Mouse (Mus musculus) stomach, embryonic 16.5 days (tissue): ENCODE results near the gene Aes. TPM values are rescaled to one million over a fixed set of nuclear protein-coding genes. Genes with fewer than 3 reads are reported as not detected.

Experiments
- ATAC-seq: fragments of 200-750 bp; cut with Nextera tagmentation; 2 replicates; pipeline ENCODE4 v1.8.0; 2017; ENCODE audit warnings: moderate number of reproducible peaks, moderate TSS enrichment; ENCODE audit not compliant: insufficient read depth, low FRiP score
- H3K27ac ChIP-seq: fragments of 300-500 bp; sonication (generic); 2 replicates; pipeline ENCODE4 v1.5.1; 2014; ENCODE audit warnings: low read length
- H3K27me3 ChIP-seq: fragments of 300-500 bp; sonication (generic); 2 replicates; pipeline ENCODE4 v1.6.1; 2014; ENCODE audit warnings: low read length, control low read depth, mixed read lengths; ENCODE audit not compliant: control insufficient read depth, insufficient read depth
- H3K36me3 ChIP-seq: fragments of 300-500 bp; sonication (generic); 2 replicates; pipeline ENCODE4 v1.6.1; 2014; ENCODE audit warnings: low read length; ENCODE audit not compliant: control insufficient read depth, insufficient read depth
- H3K4me1 ChIP-seq: fragments of 300-500 bp; sonication (generic); 2 replicates; pipeline ENCODE4 v1.6.1; 2014; ENCODE audit warnings: low read length, control low read depth, mixed read lengths; ENCODE audit not compliant: control insufficient read depth, insufficient read depth
- H3K4me2 ChIP-seq: fragments of 300-500 bp; sonication (generic); 2 replicates; pipeline ENCODE4 v1.6.1; 2014; ENCODE audit warnings: low read depth, low read length, mixed read lengths
- H3K4me3 ChIP-seq: fragments of 300-500 bp; sonication (generic); replicated peaks from 2 replicates; pipeline ENCODE4 v1.5.1; 2014; ENCODE audit warnings: mild to moderate bottlenecking, low read length
- H3K9ac ChIP-seq: fragments of 300-500 bp; sonication (generic); 2 replicates; pipeline ENCODE4 v1.6.1; 2014; ENCODE audit warnings: low read length
- H3K9me3 ChIP-seq: fragments of 300-500 bp; sonication (generic); replicated peaks from 2 replicates; pipeline ENCODE4 v1.6.1; 2016; ENCODE audit warnings: low read length, control low read depth; ENCODE audit not compliant: control insufficient read depth
- WGBS: fragments of 180-500 bp; shearing (Covaris S2); extraction: QIAGEN DNeasy Blood & Tissue Kit; methylation state at CpG from one replicate; pipeline ENCODE4 v1.1.7; 2014; 5-methylcytosine and 5-hydroxymethylcytosine counted together
- polyA plus RNA-seq: library from polyadenylated mRNA; unstranded; fragments of >200 nt; fragmentation: Nextera tagmentation; extraction: Ambion mirVana; gene quantifications from 2 replicates; pipeline ENCODE4 v1.2.1, GENCODE M21; 2015

Aes gene
- polyA plus RNA-seq, 1 experiment from 2014 or later = 325 TPM

GRCm38 (mm10) chr10:81542727-81543460 lies 16.4 kb upstream of the Aes start:
- peak overlapping the region; percentile 94 for H3K9ac ChIP-seq
- H3K27me3 ChIP-seq = no peaks in the 10 kb centered on the region
- no peak for ATAC-seq
- WGBS = 65% methylated on average over 7 of the region's 7 CpGs
- H3K4me2 ChIP-seq = peak overlapping the region; percentile 92
- no peaks in the 10 kb centered on the region for H3K9me3 ChIP-seq
- H3K27ac ChIP-seq = peak overlapping the region; percentile 86; the same call in 1 of the 2 replicates
- 0 out of 2 replicates have a peak, but pooled peaks cover 3% of the 10 kb centered on the region for H3K36me3 ChIP-seq
- peaks cover 30% of the 10 kb centered on the region for H3K4me1 ChIP-seq
- H3K4me3 ChIP-seq = peak overlapping the region; percentile 98

GRCm38 (mm10) chr10:81543633-81544032 lies 15.7 kb upstream of the Aes start:
- Histone ChIP-seq H3K9me3 (no peaks in the 10 kb centered on the region), H3K27me3 (no peaks in the 10 kb centered on the region), H3K4me1 (peaks cover 30% of the 10 kb centered on the region), H3K9ac (peak overlapping the region; percentile 94), H3K27ac (no peak overlapping the region), H3K4me3 (peak overlapping the region; percentile 98), H3K36me3 (0 out of 2 replicates have a peak, but pooled peaks cover 3% of the 10 kb centered on the region), H3K4me2 (peak overlapping the region; percentile 92)
- ATAC-seq = no peak
- 58% methylated on average over 1 of the region's 1 CpGs for WGBS

- H3K9me3 ChIP-seq = no peaks in the 10 kb centered on the region
Observed at GRCm38 (mm10) chr10:81544296-81545160, 14.8 kb upstream of the Aes start.

GRCm38 (mm10) chr10:81545161-81545747 lies 14.0 kb upstream of the Aes start, which contains the start of gene Gna11:
TSS of gene Gna11 (minus strand) at chr10:81545190.
- peak; percentile 94 for ATAC-seq
- WGBS = under 1% methylated on average over 52 of the region's 59 CpGs
- peak within 1 kb of the TSS; percentile 92 for H3K4me2 ChIP-seq

More at GRCm38 (mm10) chr10:81544296-81545160, 14.8 kb upstream of the Aes start:
- ATAC-seq = peak; percentile 3
- peak overlapping the region; percentile 98 for H3K4me3 ChIP-seq
- peaks cover 30% of the 10 kb centered on the region for H3K4me1 ChIP-seq
- H3K4me2 ChIP-seq = peak overlapping the region; percentile 92
- H3K27ac ChIP-seq = peak overlapping the region; percentile 73
- H3K27me3 ChIP-seq = no peaks in the 10 kb centered on the region
- H3K36me3 ChIP-seq = 0 out of 2 replicates have a peak, but pooled peaks cover 1% of the 10 kb centered on the region
- H3K9ac ChIP-seq = peak overlapping the region; percentile 94
- under 1% methylated on average over 88 of the region's 93 CpGs for WGBS

GRCm38 (mm10) chr10:81546332-81546731 lies 13.0 kb upstream of the Aes start:
- Histone ChIP-seq H3K9ac (peak overlapping the region; percentile 38), H3K27me3 (no peaks in the 10 kb centered on the region), H3K9me3 (no peaks in the 10 kb centered on the region), H3K4me1 (peaks cover 31% of the 10 kb centered on the region), H3K36me3 (no peaks in the 10 kb centered on the region), H3K4me2 (peak overlapping the region; percentile 22; the same call in 1 of the 2 replicates), H3K27ac (peak overlapping the region; percentile 80), H3K4me3 (no peak overlapping the region)
- peak; percentile 24; the same call in 1 of the 2 replicates for ATAC-seq
- 56% methylated on average over 5 of the region's 5 CpGs for WGBS

More at GRCm38 (mm10) chr10:81545161-81545747, 14.0 kb upstream of the Aes start, which contains the start of gene Gna11:
- H3K27ac ChIP-seq = peak within 1 kb of the TSS; percentile 95
- H3K4me3 ChIP-seq = peak within 1 kb of the TSS; percentile 98
- H3K27me3 ChIP-seq = no peaks in the 10 kb centered on the region
- no peaks in the 10 kb centered on the region for H3K9me3 ChIP-seq
- peak within 1 kb of the TSS; percentile 94 for H3K9ac ChIP-seq
- no peaks in the 10 kb centered on the region for H3K36me3 ChIP-seq
- peaks cover 30% of the 10 kb centered on the region for H3K4me1 ChIP-seq

GRCm38 (mm10) chr10:81546788-81547571 lies 12.3 kb upstream of the Aes start:
- no peak overlapping the region for H3K4me3 ChIP-seq
- no peaks in the 10 kb centered on the region for H3K9me3 ChIP-seq
- peak overlapping the region; percentile 35 for H3K9ac ChIP-seq
- H3K36me3 ChIP-seq = no peaks in the 10 kb centered on the region
- ATAC-seq = no peak
- H3K27ac ChIP-seq = peak overlapping the region; percentile 80
- H3K4me1 ChIP-seq = peaks cover 26% of the 10 kb centered on the region
- no peak overlapping the region for H3K4me2 ChIP-seq
- H3K27me3 ChIP-seq = no peaks in the 10 kb centered on the region
- WGBS = 85% methylated on average over 13 of the region's 13 CpGs

- 56% methylated on average over 5 of the region's 5 CpGs for WGBS
- no peak for ATAC-seq
- H3K4me2 ChIP-seq = no peak overlapping the region
Observed at GRCm38 (mm10) chr10:81548944-81549343, 10.3 kb upstream of the Aes start.

GRCm38 (mm10) chr10:81550257-81550656 lies 9.0 kb upstream of the Aes start:
- no peak overlapping the region for H3K4me2 ChIP-seq
- H3K36me3 ChIP-seq = no peaks in the 10 kb centered on the region
- no peaks in the 10 kb centered on the region for H3K9me3 ChIP-seq
- 7% methylated on average over 7 of the region's 7 CpGs for WGBS
- no peak overlapping the region; the same call in 1 of the 2 replicates for H3K9ac ChIP-seq
- peaks cover 5% of the 10 kb centered on the region; the same call in 1 of the 2 replicates for H3K4me1 ChIP-seq
- H3K27me3 ChIP-seq = no peaks in the 10 kb centered on the region
- H3K4me3 ChIP-seq = no peak overlapping the region
- H3K27ac ChIP-seq = no peak overlapping the region
- no peak for ATAC-seq

More at GRCm38 (mm10) chr10:81548944-81549343, 10.3 kb upstream of the Aes start:
- no peaks in the 10 kb centered on the region for H3K9me3 ChIP-seq
- no peaks in the 10 kb centered on the region for H3K27me3 ChIP-seq
- H3K4me1 ChIP-seq = peaks cover 6% of the 10 kb centered on the region
- H3K36me3 ChIP-seq = no peaks in the 10 kb centered on the region
- no peak overlapping the region for H3K4me3 ChIP-seq
- H3K9ac ChIP-seq = no peak overlapping the region
- no peak overlapping the region for H3K27ac ChIP-seq
